Mouse (Mus musculus) erythroblast, embryonic 14.5 days (primary cell): ENCODE measurements around the gene Coro6.

ENCODE experiments used
- GATA1 ChIP-seq: IDR thresholded peaks from 2 replicates; pipeline ENCODE4 v1.6.1; 2012; ENCODE audit warnings: low read length, inconsistent platforms, mixed read lengths
- TAL1 ChIP-seq: IDR thresholded peaks from 3 replicates; pipeline ENCODE4 v1.6.1; 2012; ENCODE audit warnings: low read length, inconsistent platforms, mixed read lengths

DNA sequence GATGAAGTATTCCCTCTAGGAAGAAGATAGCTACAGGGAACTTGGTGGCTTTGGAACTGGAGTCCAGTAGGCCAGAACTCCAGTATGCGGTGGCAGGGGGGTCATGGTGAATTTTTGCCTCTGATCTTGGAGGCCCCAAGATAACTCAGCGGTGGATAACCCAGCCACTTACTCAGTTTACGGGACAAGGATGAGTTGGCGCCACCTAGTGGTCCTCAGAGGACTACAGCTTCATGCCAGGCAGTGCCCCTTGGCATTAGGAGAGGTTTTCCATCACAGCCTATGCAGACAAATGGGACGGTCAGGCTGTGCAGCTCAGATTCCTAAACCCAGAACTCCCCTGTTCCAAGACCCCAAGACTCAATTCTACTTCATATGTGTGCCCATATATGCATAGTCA is 39.2 kb downstream of the Coro6 start:
- TF ChIP-seq TAL1 (no peak), GATA1 (no peak)
